8 mouse cellular contexts compared by ENCODE assay signal in genomic region chr11:98951026-98951906, GRCm38 (mm10). TPM values are rescaled to one million over a fixed set of nuclear protein-coding genes. Genes with fewer than 3 reads are reported as not detected.
DNase-seq lines count a peak whose midpoint lies in the region; ATAC-seq and TF ChIP-seq lines count a peak whose summit lies in the region.

No protein-coding gene starts in this region.

- TF ChIP-seq CTCF in hindbrain, postnatal 0 days (IDR thresholded peaks at IDR 0.05; ENCODE audit: low read depth), result no peak

- no peak overlapping the region for H3K4me3 ChIP-seq in hindbrain, postnatal 0 days (ENCODE audit: low read length)
- no peak overlapping the region for H3K4me3 ChIP-seq in liver, embryonic 15.5 days (replicated peaks)

- H3K9me3 ChIP-seq in hindbrain, postnatal 0 days (ENCODE audit: low read length), result no peaks in the 10 kb centered on the region
- no peaks in the 10 kb centered on the region for H3K9me3 ChIP-seq in liver, embryonic 15.5 days (replicated peaks)

- H3K27me3 ChIP-seq in hindbrain, postnatal 0 days (ENCODE audit: insufficient read depth, low read length), result no peaks in the 10 kb centered on the region
- no peaks in the 10 kb centered on the region for H3K27me3 ChIP-seq in liver, embryonic 15.5 days

- H3K27ac ChIP-seq in hindbrain, postnatal 0 days, result peak overlapping the region; percentile 80
- H3K27ac ChIP-seq in liver, embryonic 15.5 days (replicated peaks), result peak overlapping the region; percentile 29; the same call in 1 of the 2 replicates

- H3K4me1 ChIP-seq in hindbrain, postnatal 0 days (ENCODE audit: insufficient read depth, low read length), result peaks cover 22% of the 10 kb centered on the region
- peaks cover 89% of the 10 kb centered on the region for H3K4me1 ChIP-seq in liver, embryonic 15.5 days (replicated peaks)

- peak; percentile 93 for DNase-seq in adrenal gland, adult 2 months
- no peak for DNase-seq in adrenal gland, postnatal 4 days (ENCODE audit: low spot score in 2 of 2)
- DNase-seq in cerebellum, adult 8-10 months, result peak; percentile 75
- DNase-seq in gastrocnemius, postnatal 25 days, result peak; percentile 95
- DNase-seq in hindbrain, postnatal 0 days (ENCODE audit: low spot score), result peak; percentile 92
- peak; percentile 92 for DNase-seq in ovary, postnatal 14 days (ENCODE audit: low spot score)
- no peak for DNase-seq in left cerebral cortex, adult 11 months (ENCODE audit: low spot score)

- no peak overlapping the region for H3K9ac ChIP-seq in hindbrain, postnatal 0 days (replicated peaks; ENCODE audit: low read length)
- H3K9ac ChIP-seq in liver, embryonic 15.5 days, result no peak overlapping the region

- peak overlapping the region; percentile 34 for H3K4me2 ChIP-seq in hindbrain, postnatal 0 days (ENCODE audit: low read depth, low read length)
- peak overlapping the region; percentile 5 for H3K4me2 ChIP-seq in liver, embryonic 15.5 days

- ATAC-seq in hindbrain, postnatal 0 days, result peak; percentile 89
- ATAC-seq in liver, embryonic 15.5 days (ENCODE audit: insufficient read depth), result no peak

- 39% methylated on average over 15 of the region's 16 CpGs for WGBS in hindbrain, postnatal 0 days
- 63% methylated on average over 16 of the region's 16 CpGs for WGBS in liver, embryonic 15.5 days (ENCODE audit: insufficient replicate concordance)

- no peaks in the 10 kb centered on the region for H3K36me3 ChIP-seq in hindbrain, postnatal 0 days (ENCODE audit: insufficient read depth, low read length)
- H3K36me3 ChIP-seq in liver, embryonic 15.5 days (replicated peaks), result no peaks in the 10 kb centered on the region

RNA-seq across cellular contexts. Expression of gene Rara, which starts 23.6 kb away (rescaled TPM):
- 10 to 100 TPM; 17.0 to 30.8 TPM for total RNA-seq in adrenal gland, adult 2 months (2021)
- polyA plus RNA-seq in adrenal gland, adult 2 months (2012; rRNA removed), result 43.7 and 44.9 TPM in 2 replicates
- total RNA-seq in adrenal gland, postnatal 4 days (2021), result 10 to 100 TPM; 46.4 to 50.6 TPM
- total RNA-seq in gastrocnemius, postnatal 25 days (2021), result 10 to 100 TPM in 1 of 2 experiments, 1 to 10 TPM in 1; 9.4 to 12.8 TPM
- 16.9 and 19.2 TPM in 2 replicates for total RNA-seq in hindbrain, postnatal 0 days (2014; rRNA removed)
- 8.1 and 9.5 TPM in 2 replicates for polyA plus RNA-seq in hindbrain, postnatal 0 days (2015; fragmentation: Nextera tagmentation; extraction: Ambion mirVana)
- 4.4 and 4.5 TPM in 2 replicates for polyA plus RNA-seq in liver, embryonic 15.5 days (2015; fragmentation: Nextera tagmentation; extraction: Ambion mirVana)

RNA-seq across cellular contexts. Expression of gene Gjd3, which starts 31.6 kb away (rescaled TPM):
- not detected for total RNA-seq in adrenal gland, adult 2 months (2021)
- 1.1 and 1.2 TPM in 2 replicates for polyA plus RNA-seq in adrenal gland, adult 2 months (2012; rRNA removed)
- 1 to 10 TPM in 1 of 2 experiments, under 1 TPM in 1; 0.50 to 1.0 TPM for total RNA-seq in adrenal gland, postnatal 4 days (2021)
- total RNA-seq in gastrocnemius, postnatal 25 days (2021), result not detected
- total RNA-seq in hindbrain, postnatal 0 days (2014; rRNA removed), result 0.75 and 5.0 TPM in 2 replicates
- polyA plus RNA-seq in hindbrain, postnatal 0 days (2015; fragmentation: Nextera tagmentation; extraction: Ambion mirVana), result 4.8 and 5.9 TPM in 2 replicates
- polyA plus RNA-seq in liver, embryonic 15.5 days (2015; fragmentation: Nextera tagmentation; extraction: Ambion mirVana), result not detected in 2 replicates

RNA-seq across cellular contexts. Expression of gene Cdc6, which starts 43.7 kb away (rescaled TPM):
- total RNA-seq in adrenal gland, adult 2 months (2021), result under 1 TPM; 0.48 to 0.86 TPM
- polyA plus RNA-seq in adrenal gland, adult 2 months (2012; rRNA removed), result 0.07 and 0.08 TPM in 2 replicates
- total RNA-seq in adrenal gland, postnatal 4 days (2021), result 1 to 10 TPM; 7.5 to 9.1 TPM
- total RNA-seq in gastrocnemius, postnatal 25 days (2021), result under 1 TPM; 0.13 to 0.56 TPM
- 2.5 and 4.6 TPM in 2 replicates for total RNA-seq in hindbrain, postnatal 0 days (2014; rRNA removed)
- 3.0 and 3.4 TPM in 2 replicates for polyA plus RNA-seq in hindbrain, postnatal 0 days (2015; fragmentation: Nextera tagmentation; extraction: Ambion mirVana)
- 54.6 and 58.0 TPM in 2 replicates for polyA plus RNA-seq in liver, embryonic 15.5 days (2015; fragmentation: Nextera tagmentation; extraction: Ambion mirVana)

Comparison
In these comparisons a context has a peak if more than half of its experiments do, and no peak if none do; other contexts are left out.
1. DNase-seq: peak in adrenal gland, adult 2 months (single experiment), cerebellum, adult 8-10 months (single experiment), gastrocnemius, postnatal 25 days (single experiment), hindbrain, postnatal 0 days (single experiment) and ovary, postnatal 14 days (single experiment); none in adrenal gland, postnatal 4 days (0 of 2) and left cerebral cortex, adult 11 months (single experiment).